Mouse (Mus musculus) limb, embryonic 10.5 days (tissue): ENCODE results near the gene Hist1h2bc. TPM values are rescaled to one million over a fixed set of nuclear protein-coding genes. Genes with fewer than 3 reads are reported as not detected.

Experiments
- DNase-seq: peaks from one replicate; pipeline ENCODE4 v3.0.0-alpha.2; 2017; ENCODE audit warnings: low spot score
- H3K27ac ChIP-seq: fragments of 300-500 bp; sonication (generic); 2 replicates; pipeline ENCODE4 v1.5.1; 2016; ENCODE audit warnings: mild to moderate bottlenecking
- H3K27me3 ChIP-seq: fragments of 300-500 bp; sonication (generic); 2 replicates; pipeline ENCODE4 v1.6.1; 2016; ENCODE audit warnings: low read depth, mild to moderate bottlenecking; ENCODE audit not compliant: poor library complexity, severe bottlenecking
- H3K36me3 ChIP-seq: fragments of 300-500 bp; sonication (generic); 2 replicates; pipeline ENCODE4 v1.6.1; 2016; ENCODE audit warnings: mild to moderate bottlenecking, moderate library complexity
- H3K4me1 ChIP-seq: fragments of 300-500 bp; sonication (generic); 2 replicates; pipeline ENCODE4 v1.6.1; 2016
- H3K4me3 ChIP-seq: fragments of 300-500 bp; sonication (generic); 2 replicates; pipeline ENCODE4 v1.5.1; 2016; ENCODE audit warnings: mild to moderate bottlenecking, moderate library complexity
- H3K9me3 ChIP-seq: fragments of 300-500 bp; sonication (generic); replicated peaks from 2 replicates; pipeline ENCODE4 v1.6.1; 2016; ENCODE audit warnings: mild to moderate bottlenecking
- microRNA-seq: library from miRNA; unstranded; fragments of <30 nt; microRNA quantifications from one replicate; pipeline ENCODE4, GENCODE M21; 2017
- polyA plus RNA-seq: library from polyadenylated mRNA; unstranded; fragments of >200 nt; fragmentation: Nextera tagmentation; extraction: Ambion mirVana; gene quantifications from 2 replicates; pipeline ENCODE4 v1.2.1, GENCODE M21; 2016

Hist1h2bc gene
- polyA plus RNA-seq, 1 experiment from 2014 or later, result 17.0 TPM

DNA sequence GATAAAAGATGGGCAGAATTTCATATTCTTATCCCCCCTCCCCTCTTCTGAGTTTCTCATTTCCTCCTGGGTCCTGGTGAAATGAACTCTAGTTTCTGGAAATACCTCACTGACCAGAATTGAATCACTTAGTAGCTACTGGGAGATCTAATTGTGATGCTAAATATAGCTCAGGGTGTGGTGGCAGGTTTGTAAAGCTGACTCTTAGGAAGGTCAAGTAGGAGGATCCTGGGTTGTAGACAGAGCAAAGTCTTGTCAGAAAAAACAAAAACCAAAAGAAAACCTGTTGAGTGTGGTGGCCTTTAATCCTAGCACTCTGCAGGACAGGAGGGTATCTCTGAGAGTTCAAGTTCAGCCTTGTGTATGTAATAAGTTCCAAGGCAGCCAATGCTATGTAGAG, 58.0 kb downstream of the Hist1h2bc start:
- H3K4me3 ChIP-seq, result no peak overlapping the region
- H3K4me1 ChIP-seq, result peaks cover 20% of the 10 kb centered on the region
- DNase-seq, result no peak
- H3K36me3 ChIP-seq, result no peaks in the 10 kb centered on the region
- H3K27me3 ChIP-seq, result no peaks in the 10 kb centered on the region
- H3K9me3 ChIP-seq, result no peaks in the 10 kb centered on the region
- peak overlapping the region; percentile 48 for H3K27ac ChIP-seq

Small RNAs within 50 kb of the gene (microRNA-seq; reads per million reads assigned to microRNA genes)
- not detected for gene Gm44350

Other genes with a start within 250 kb of the Hist1h2bc start
- gene Btn1a1, start 218.3 kb upstream of the Hist1h2bc start, polyA plus RNA-seq, result 0.08 and 0.10 TPM in 2 replicates
- 0.99 and 1.9 TPM in 2 replicates for gene Btn2a2, start 195.3 kb upstream of the Hist1h2bc start, polyA plus RNA-seq
- gene Hist1h4h, start 153.1 kb upstream of the Hist1h2bc start, polyA plus RNA-seq, result 2.4 and 4.5 TPM in 2 replicates
- gene Hist1h2af, start 150.3 kb upstream of the Hist1h2bc start, polyA plus RNA-seq, result 8.0 and 11.7 TPM in 2 replicates
- 4.7 and 5.3 TPM in 2 replicates for gene Hist1h3g, start 148.8 kb upstream of the Hist1h2bc start, polyA plus RNA-seq
- 0.56 and 0.69 TPM in 2 replicates for gene Hist1h2bh, start 140.8 kb upstream of the Hist1h2bc start, polyA plus RNA-seq
- 1.3 and 1.4 TPM in 2 replicates for gene Hist1h3f, start 140.1 kb upstream of the Hist1h2bc start, polyA plus RNA-seq
- gene Hist1h4f, start 132.6 kb upstream of the Hist1h2bc start, polyA plus RNA-seq, result 0.73 and 1.3 TPM in 2 replicates
- 0.59 and 0.67 TPM in 2 replicates for gene Hist1h1d, start 130.9 kb upstream of the Hist1h2bc start, polyA plus RNA-seq
- gene Hist1h3e, start 121.8 kb upstream of the Hist1h2bc start, polyA plus RNA-seq, result 5.6 and 7.8 TPM in 2 replicates
- gene Hist1h2ae, start 113.0 kb upstream of the Hist1h2bc start, polyA plus RNA-seq, result 109 and 113 TPM in 2 replicates
- gene Hist1h2bg, start 112.8 kb upstream of the Hist1h2bc start, polyA plus RNA-seq, result 7.3 and 8.1 TPM in 2 replicates
- 2.4 and 3.5 TPM in 2 replicates for gene Hist1h2bf, start 110.0 kb upstream of the Hist1h2bc start, polyA plus RNA-seq
- gene Hist1h2ad, start 109.8 kb upstream of the Hist1h2bc start, polyA plus RNA-seq, result 1.3 and 3.9 TPM in 2 replicates
- 7.7 and 9.6 TPM in 2 replicates for gene Hist1h3d, start 108.4 kb upstream of the Hist1h2bc start, polyA plus RNA-seq
- gene Hist1h4d, start 102.6 kb upstream of the Hist1h2bc start, polyA plus RNA-seq, result 109 and 120 TPM in 2 replicates
- gene Hist1h2be, start 63.1 kb upstream of the Hist1h2bc start, polyA plus RNA-seq, result 2.3 and 4.2 TPM in 2 replicates
- 19.6 and 20.6 TPM in 2 replicates for gene Hist1h1e, start 61.6 kb upstream of the Hist1h2bc start, polyA plus RNA-seq
- 0.60 and 0.98 TPM in 2 replicates for gene Hist1h2ac, start 251 bp upstream of the Hist1h2bc start, polyA plus RNA-seq
- gene Hist1h1t, start 11.6 kb downstream of the Hist1h2bc start, polyA plus RNA-seq, result 0.26 TPM in 1 of 2 replicates, not detected in the other
- 6.4 and 6.5 TPM in 2 replicates for gene Hist1h4c, start 14.3 kb downstream of the Hist1h2bc start, polyA plus RNA-seq
- gene Hfe, start 26.7 kb downstream of the Hist1h2bc start, polyA plus RNA-seq, result 1.6 and 2.0 TPM in 2 replicates
- gene Hist1h1c, start 54.6 kb downstream of the Hist1h2bc start, polyA plus RNA-seq, result 8.6 and 11.8 TPM in 2 replicates
- 9.6 TPM in 2 replicates for gene Hist1h3c, start 61.4 kb downstream of the Hist1h2bc start, polyA plus RNA-seq
- 3.5 and 3.7 TPM in 2 replicates for gene Hist1h2bb, start 62.5 kb downstream of the Hist1h2bc start, polyA plus RNA-seq
- 55.9 and 60.6 TPM in 2 replicates for gene Hist1h2ab, start 66.9 kb downstream of the Hist1h2bc start, polyA plus RNA-seq
- 6.3 and 9.7 TPM in 2 replicates for gene Hist1h3b, start 68.1 kb downstream of the Hist1h2bc start, polyA plus RNA-seq
- gene Hist1h4b, start 72.8 kb downstream of the Hist1h2bc start, polyA plus RNA-seq, result 4.4 and 5.9 TPM in 2 replicates
- gene Hist1h4a, start 77.0 kb downstream of the Hist1h2bc start, polyA plus RNA-seq, result 0.51 and 0.62 TPM in 2 replicates
- 3.0 and 5.3 TPM in 2 replicates for gene Hist1h3a, start 78.2 kb downstream of the Hist1h2bc start, polyA plus RNA-seq
- gene Hist1h1a, start 79.5 kb downstream of the Hist1h2bc start, polyA plus RNA-seq, result 2.1 and 4.0 TPM in 2 replicates
- gene Trim38, start 85.7 kb downstream of the Hist1h2bc start, polyA plus RNA-seq, result not detected in 2 replicates
- gene Slc17a2, start 122.8 kb downstream of the Hist1h2bc start, polyA plus RNA-seq, result 0.04 TPM in 1 of 2 replicates, not detected in the other
- gene Slc17a3, start 155.2 kb downstream of the Hist1h2bc start, polyA plus RNA-seq, result not detected in 2 replicates
- gene Slc17a1, start 183.6 kb downstream of the Hist1h2bc start, polyA plus RNA-seq, result not detected in 2 replicates
- not detected in 2 replicates for gene Slc17a4, start 230.8 kb downstream of the Hist1h2bc start, polyA plus RNA-seq
- not detected in 2 replicates for gene Hist1h2ba, start 250.0 kb downstream of the Hist1h2bc start, polyA plus RNA-seq